Mouse (Mus musculus) MEL (cell line): ENCODE data around the gene Necap2. TPM values are rescaled to one million over a fixed set of nuclear protein-coding genes. Genes with fewer than 3 reads are reported as not detected.
A peak's percentile ranks its signal among the peaks of the same experiment; 100 is the strongest.

Experiments used
- DNase-seq: peaks from one replicate; pipeline ENCODE4 v3.0.0; 2011; ENCODE audit warnings: low read depth, low spot score
- H3K27ac ChIP-seq: 2 replicates; pipeline ENCODE4 v1.5.1; 2012; ENCODE audit warnings: low read depth, mild to moderate bottlenecking, control low read depth, low read length, moderate library complexity; ENCODE audit not compliant: control insufficient read depth
- H3K27me3 ChIP-seq, 2 experiments: fragments of 150-350 bp in 1 of 2; sonication (generic) in 1 of 2; 2 replicates each; pipeline ENCODE4 v1.6.1; 2012; ENCODE audit warnings: low read length in 2 of 2, mild to moderate bottlenecking in 2 of 2, improper control_type of control experiment in 1 of 2, moderate library complexity in 1 of 2; ENCODE audit not compliant: insufficient read depth in 2 of 2, control insufficient read depth in 1 of 2
- H3K36me3 ChIP-seq, 2 experiments: 2 replicates each; pipeline ENCODE4 v1.6.1; 2012 to 2014; ENCODE audit warnings: low read length in 2 of 2, improper control_type of control experiment in 1 of 2, inconsistent platforms in 1 of 2, mild to moderate bottlenecking in 1 of 2; ENCODE audit not compliant: insufficient read depth in 2 of 2, control insufficient read depth in 1 of 2
- H3K4me1 ChIP-seq, 2 experiments: fragments of 150-350 bp in 1 of 2; sonication (generic) in 1 of 2; 2 replicates each; pipeline ENCODE4 v1.6.1; 2012; ENCODE audit warnings: low read length in 2 of 2, improper control_type of control experiment in 1 of 2, mild to moderate bottlenecking in 1 of 2; ENCODE audit not compliant: insufficient read depth in 2 of 2, control insufficient read depth in 1 of 2
- H3K4me3 ChIP-seq, 2 experiments: fragments of 150-350 bp in 1 of 2; sonication (generic) in 1 of 2; 2 replicates each; pipeline ENCODE4 v1.5.1; 2012; ENCODE audit warnings: low read depth in 2 of 2, low read length in 2 of 2, mild to moderate bottlenecking in 2 of 2, moderate library complexity in 2 of 2, control low read depth in 1 of 2, improper control_type of control experiment in 1 of 2; ENCODE audit not compliant: control insufficient read depth in 1 of 2, insufficient read depth in 1 of 2
- H3K79me2 ChIP-seq: 2 replicates; pipeline ENCODE4 v1.6.1; 2012; ENCODE audit warnings: mild to moderate bottlenecking, low read length, moderate library complexity; ENCODE audit not compliant: control insufficient read depth, poor library complexity, insufficient read depth
- H3K9ac ChIP-seq: 2 replicates; pipeline ENCODE4 v1.6.1; 2012; ENCODE audit warnings: low read depth, mild to moderate bottlenecking, control low read depth, low read length, moderate library complexity; ENCODE audit not compliant: control insufficient read depth, poor library complexity, severe bottlenecking
- H3K9me3 ChIP-seq: fragments of 150-350 bp; sonication (generic); replicated peaks from 2 replicates; pipeline ENCODE4 v1.6.1; 2012; ENCODE audit warnings: mild to moderate bottlenecking, low read length, improper control_type of control experiment, moderate library complexity; ENCODE audit not compliant: insufficient read depth
- BHLHE40 ChIP-seq: IDR thresholded peaks from 2 replicates; pipeline ENCODE4 v1.6.1; 2012; ENCODE audit warnings: low read depth, mild to moderate bottlenecking, inconsistent platforms, low read length, improper control_type of control experiment, borderline replicate concordance
- CHD1 ChIP-seq: IDR thresholded peaks from 2 replicates; pipeline ENCODE4 v1.6.1; 2012; ENCODE audit warnings: low read depth, mild to moderate bottlenecking, inconsistent platforms, low read length, improper control_type of control experiment
- CTCF ChIP-seq, 3 experiments: IDR thresholded peaks in 2 of 3; conservative IDR thresholded peaks in 1 of 3; 2 replicates each; pipeline ENCODE4 v1.5.1; 2011 to 2012; ENCODE audit warnings: low read length in 3 of 3, low read depth in 2 of 3, mild to moderate bottlenecking in 2 of 3, improper control_type of control experiment in 1 of 3, inconsistent platforms in 1 of 3, mixed read lengths in 1 of 3, moderate library complexity in 1 of 3; ENCODE audit not compliant: control insufficient read depth in 1 of 3, insufficient read depth in 1 of 3, poor library complexity in 1 of 3, severe bottlenecking in 1 of 3
- ELF1 ChIP-seq: IDR thresholded peaks from 2 replicates; pipeline ENCODE4 v1.6.1; 2014; ENCODE audit warnings: low read depth, mild to moderate bottlenecking, inconsistent platforms, low read length, improper control_type of control experiment, moderate library complexity
- ETS1 ChIP-seq: IDR thresholded peaks from 2 replicates; pipeline ENCODE4 v1.6.1; 2012; ENCODE audit warnings: low read depth, mild to moderate bottlenecking, inconsistent platforms, low read length, improper control_type of control experiment, moderate library complexity
- GABPA ChIP-seq: IDR thresholded peaks from 2 replicates; pipeline ENCODE4 v1.6.1; 2012; ENCODE audit warnings: low read depth, mild to moderate bottlenecking, inconsistent platforms, low read length, improper control_type of control experiment, moderate library complexity
- HCFC1 ChIP-seq: IDR thresholded peaks from 2 replicates; pipeline ENCODE4 v1.6.1; 2012; ENCODE audit warnings: low read depth, mild to moderate bottlenecking, inconsistent platforms, low read length, improper control_type of control experiment, moderate library complexity
- JUND ChIP-seq: IDR thresholded peaks from 2 replicates; pipeline ENCODE4 v1.6.1; 2011; ENCODE audit warnings: low read depth, mild to moderate bottlenecking, improper control_type of control experiment, low read length
- KAT2A ChIP-seq: conservative IDR thresholded peaks from 2 replicates; pipeline ENCODE4 v1.6.1; 2012; ENCODE audit warnings: low read depth, low read length, improper control_type of control experiment, inconsistent platforms
- MAFK ChIP-seq: IDR thresholded peaks from 2 replicates; pipeline ENCODE4 v1.6.1; 2011; ENCODE audit warnings: low read depth, mild to moderate bottlenecking, low read length, improper control_type of control experiment, borderline replicate concordance
- MAX ChIP-seq: IDR thresholded peaks from 2 replicates; pipeline ENCODE4 v1.6.1; 2011; ENCODE audit warnings: low read length, improper control_type of control experiment
- MXI1 ChIP-seq: IDR thresholded peaks from 2 replicates; pipeline ENCODE4 v1.6.1; 2011; ENCODE audit warnings: mild to moderate bottlenecking, low read depth, low read length, improper control_type of control experiment
- MYB ChIP-seq: IDR thresholded peaks from 2 replicates; pipeline ENCODE4 v1.6.1; 2011; ENCODE audit warnings: mild to moderate bottlenecking, low read depth, low read length, improper control_type of control experiment
- MYC ChIP-seq: IDR thresholded peaks from 2 replicates; pipeline ENCODE4 v1.6.1; 2011; ENCODE audit warnings: low read depth, mild to moderate bottlenecking, low read length, improper control_type of control experiment, moderate library complexity
- NRF1 ChIP-seq: IDR thresholded peaks from 2 replicates; pipeline ENCODE4 v1.6.1; 2014; ENCODE audit warnings: low read depth, mild to moderate bottlenecking, inconsistent platforms, low read length, improper control_type of control experiment, moderate library complexity; ENCODE audit not compliant: poor library complexity, insufficient read depth, severe bottlenecking
- POLR2AphosphoS2 ChIP-seq: IDR thresholded peaks from 2 replicates; pipeline ENCODE4 v1.6.1; 2011; ENCODE audit warnings: low read length, improper control_type of control experiment
- POLR2AphosphoS5 ChIP-seq: IDR thresholded peaks from 2 replicates; pipeline ENCODE4 v1.6.1; 2012; ENCODE audit warnings: low read depth, borderline replicate concordance, mild to moderate bottlenecking, inconsistent platforms, low read length, moderate library complexity, mixed read lengths
- RAD21 ChIP-seq: IDR thresholded peaks from 2 replicates; pipeline ENCODE4 v1.6.1; 2011; ENCODE audit warnings: mild to moderate bottlenecking, low read depth, low read length, improper control_type of control experiment
- RCOR1 ChIP-seq: IDR thresholded peaks from 2 replicates; pipeline ENCODE4 v1.6.1; 2012; ENCODE audit warnings: low read depth, mild to moderate bottlenecking, inconsistent platforms, low read length, improper control_type of control experiment
- SIN3A ChIP-seq: IDR thresholded peaks from 2 replicates; pipeline ENCODE4 v1.6.1; 2012; ENCODE audit warnings: low read length, improper control_type of control experiment, inconsistent platforms
- SMC3 ChIP-seq: IDR thresholded peaks from 2 replicates; pipeline ENCODE4 v1.6.1; 2011; ENCODE audit warnings: low read depth, low read length, improper control_type of control experiment
- TBP ChIP-seq: IDR thresholded peaks from 2 replicates; pipeline ENCODE4 v1.8.0; 2011; ENCODE audit warnings: low read depth, low read length, improper control_type of control experiment
- TCF12 ChIP-seq: IDR thresholded peaks from 2 replicates; pipeline ENCODE4 v1.6.1; 2014; ENCODE audit warnings: low read depth, mild to moderate bottlenecking, inconsistent platforms, low read length, improper control_type of control experiment, moderate library complexity
- UBTF ChIP-seq: IDR thresholded peaks from 2 replicates; pipeline ENCODE4 v1.6.1; 2012; ENCODE audit warnings: low read depth, mild to moderate bottlenecking, inconsistent platforms, low read length, improper control_type of control experiment, moderate library complexity, borderline replicate concordance; ENCODE audit not compliant: insufficient read depth
- USF1 ChIP-seq: IDR thresholded peaks from 2 replicates; pipeline ENCODE4 v1.6.1; 2014; ENCODE audit warnings: low read depth, mild to moderate bottlenecking, inconsistent platforms, low read length, improper control_type of control experiment, moderate library complexity
- ZC3H11A ChIP-seq: IDR thresholded peaks from 2 replicates; pipeline ENCODE4 v1.6.1; 2012; ENCODE audit warnings: low read depth, mild to moderate bottlenecking, inconsistent platforms, low read length, improper control_type of control experiment
- ZKSCAN1 ChIP-seq: IDR thresholded peaks from 2 replicates; pipeline ENCODE4 v1.6.1; 2012; ENCODE audit warnings: low read depth, mild to moderate bottlenecking, inconsistent platforms, low read length, improper control_type of control experiment, moderate library complexity
- ZMIZ1 ChIP-seq: IDR thresholded peaks from 2 replicates; pipeline ENCODE4 v1.6.1; 2012; ENCODE audit warnings: low read depth, mild to moderate bottlenecking, inconsistent platforms, low read length, improper control_type of control experiment, moderate library complexity
- polyA plus RNA-seq, 2 experiments: library from polyadenylated mRNA; stranded (reverse) in 1 of 2; unstranded in 1 of 2; fragments of >175 nt in 1 of 2; fragments of >200 nt in 1 of 2; gene quantifications; 2 replicates each; pipeline versions ENCODE4 v1.2.1 to v1.2.4; 2012; ENCODE audit warnings: low replicate concordance in 2 of 2, low read depth in 1 of 2; ENCODE audit not compliant: insufficient read length in 2 of 2, insufficient read depth in 1 of 2, missing spikeins in 1 of 2
- total RNA-seq: library from RNA; depleted of rRNA; stranded (reverse); fragments of 300-350 nt; gene quantifications from 2 replicates; pipeline ENCODE4 v1.2.3, GENCODE M21; 2012

The Necap2 gene
- total and polyA plus RNA-seq, 3 experiments = 57.4 to 75.6 TPM; not detected in 1

DNA sequence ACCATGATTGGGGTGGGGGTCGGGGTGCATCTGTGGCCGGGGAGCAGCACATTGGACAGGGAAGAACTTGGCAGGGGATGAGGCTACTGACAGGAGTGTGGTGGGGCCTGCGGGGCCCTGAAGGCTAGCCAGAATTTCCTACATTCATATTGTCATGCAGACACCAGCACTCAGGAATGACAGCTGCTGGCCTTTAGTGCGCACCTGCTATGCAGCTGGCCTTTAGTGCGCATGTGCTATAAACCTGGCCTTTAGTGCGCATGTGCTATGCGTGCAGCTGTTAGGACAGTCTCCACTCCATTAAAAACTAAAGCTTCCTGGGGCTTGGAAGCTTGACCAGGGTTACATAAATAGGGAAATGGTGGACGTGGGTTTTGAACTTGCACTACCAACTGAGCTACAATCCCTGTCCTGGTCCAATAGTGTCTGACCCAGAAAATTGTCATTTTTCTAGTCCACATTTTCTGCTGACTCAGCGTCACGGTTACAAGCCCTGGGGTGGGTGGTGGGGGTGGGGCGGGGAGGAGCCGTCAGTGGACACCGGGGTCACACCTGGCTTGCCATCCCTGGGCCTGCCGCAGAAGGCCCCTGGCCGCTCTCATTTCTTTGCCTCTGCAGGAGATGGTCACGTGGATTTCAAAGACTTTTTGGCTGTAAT, 28.5 kb upstream of the Necap2 start:
- no peak overlapping the region for H3K4me3 ChIP-seq
- no peak overlapping the region for H3K27ac ChIP-seq
- no peak for DNase-seq
- no peaks in the 10 kb centered on the region for H3K9me3 ChIP-seq
- no peak overlapping the region for H3K9ac ChIP-seq
- H3K79me2 ChIP-seq = no peaks in the 10 kb centered on the region
- H3K4me1 ChIP-seq = no peaks in the 10 kb centered on the region
- no peaks in the 10 kb centered on the region for H3K36me3 ChIP-seq
- no peaks in the 10 kb centered on the region for H3K27me3 ChIP-seq
- TF ChIP-seq ZMIZ1 (no peak), HCFC1 (no peak), MAFK (peak; percentile 82; the same call in 1 of the 2 replicates)

DNA sequence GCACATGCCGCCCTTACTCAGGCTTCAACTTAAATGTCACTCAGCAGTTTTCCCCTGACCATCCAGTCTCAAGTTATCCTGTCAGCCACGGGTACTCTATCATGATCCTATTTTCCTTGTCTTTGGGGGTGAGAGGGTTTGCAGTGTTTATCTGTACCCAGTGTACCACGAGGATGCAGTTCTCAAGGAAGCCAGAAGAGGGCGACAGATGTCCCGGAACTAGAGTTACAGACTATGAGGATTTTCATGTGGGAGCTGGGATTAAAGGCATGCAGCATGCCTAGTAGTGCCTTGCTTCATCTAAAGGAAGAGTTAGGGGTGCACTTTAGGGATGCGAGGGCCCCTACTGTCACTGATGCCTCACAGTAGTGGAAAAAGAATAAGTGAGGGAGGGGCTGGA, 23.7 kb upstream of the Necap2 start:
- Histone ChIP-seq H3K79me2 (no peaks in the 10 kb centered on the region), H3K9ac (no peak overlapping the region), H3K27me3 (no peaks in the 10 kb centered on the region), H3K36me3 (no peaks in the 10 kb centered on the region), H3K27ac (no peak overlapping the region), H3K9me3 (no peaks in the 10 kb centered on the region), H3K4me1 (peaks cover 0 to 5% of the 10 kb centered on the region in 2 experiments; a peak in 1 of 4 replicates), H3K4me3 (no peak overlapping the region)
- TF ChIP-seq JUND (no peak), RCOR1 (no peak), RAD21 (peak; percentile 33), ZKSCAN1 (no peak), ZMIZ1 (no peak), ZC3H11A (no peak), POLR2AphosphoS5 (no peak), KAT2A (no peak), CTCF (IDR thresholded peaks at IDR 0.05 in 2 of 3, conservative IDR thresholded peaks at IDR 0.05 in 1 of 3; ENCODE audit: control insufficient read depth in 1 of 3, insufficient read depth in 1 of 3, low read depth in 2 of 3, low read length in 3 of 3, poor library complexity in 1 of 3, severe bottlenecking in 1 of 3) (peak; percentile 55 to 93 (median 67)), GABPA (no peak), MXI1 (no peak), MYB (no peak), ELF1 (peak; percentile 50; the same call in 1 of the 2 replicates), TBP (no peak), ETS1 (no peak), BHLHE40 (no peak), NRF1 (no peak), POLR2AphosphoS2 (no peak), TCF12 (no peak), SMC3 (peak; percentile 46), HCFC1 (no peak), CHD1 (no peak), MYC (0 out of 2 replicates have a peak, but pooled peaks have one; percentile 22), USF1 (no peak), SIN3A (peak; percentile 31; the same call in 1 of the 2 replicates), MAX (no peak), UBTF (no peak)
- DNase-seq = peak; percentile 73
